Mouse (Mus musculus) adrenal gland, postnatal 4 days (tissue): Measurements from ENCODE around the gene Enpp6. TPM values are rescaled to one million over a fixed set of nuclear protein-coding genes. Genes with fewer than 3 reads are reported as not detected.

Source experiments
- total RNA-seq, 2 experiments: library from RNA; stranded (reverse); gene quantifications; 2 replicates each; pipeline ENCODE4 v1.2.3; 2021

The Enpp6 gene
- total RNA-seq, 2 experiments from 2014 or later, result 2.5 to 2.6 TPM

Other genes with a start within 250 kb of the Enpp6 start
- gene Irf2, start 247.2 kb upstream of the Enpp6 start, total RNA-seq, result 10 to 100 TPM; 56.2 to 62.9 TPM